Mouse (Mus musculus): ENCODE data around the gene Pde9a. TPM values are rescaled to one million over a fixed set of nuclear protein-coding genes. Genes with fewer than 3 reads are reported as not detected.

Pde9a gene
- polyA plus RNA-seq, 1 experiment from 2014 or later: 18.9 TPM

DNA sequence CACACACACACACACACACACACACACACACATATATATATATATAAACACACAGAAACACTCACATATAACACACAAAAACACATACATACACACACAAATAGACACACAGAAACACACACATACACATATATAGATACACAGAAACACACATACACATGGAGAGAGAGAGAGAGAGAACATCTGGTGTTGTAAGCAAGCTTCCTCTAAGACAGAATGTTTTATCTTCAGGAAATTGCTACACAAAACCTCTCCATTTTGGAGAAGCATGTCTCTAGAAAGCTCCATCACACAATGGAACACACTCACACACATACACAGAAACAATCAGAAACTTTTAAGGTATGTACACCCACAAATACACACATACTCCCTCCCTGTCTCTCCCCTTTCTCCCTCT, 105.3 kb downstream of the Pde9a start:
- Histone ChIP-seq H3K27me3 (replicated peaks; ENCODE audit: low read depth, poor library complexity, severe bottlenecking) (no peaks in the 10 kb centered on the region), H3K27ac (replicated peaks) (no peak overlapping the region), H3K36me3 (replicated peaks) (peaks cover 16% of the 10 kb centered on the region), H3K4me1 (peaks cover 17% of the 10 kb centered on the region), H3K9me3 (no peaks in the 10 kb centered on the region), H3K4me3 (no peak overlapping the region)
- no peak for DNase-seq (ENCODE audit: low spot score)

GRCm38 (mm10) chr17:31492416-31492815, 106.4 kb downstream of the Pde9a start:
- Histone ChIP-seq H3K4me1 (peaks cover 8% of the 10 kb centered on the region), H3K9me3 (no peaks in the 10 kb centered on the region), H3K4me3 (no peak overlapping the region), H3K27ac (replicated peaks) (0 out of 2 replicates have a peak overlapping the region, but pooled peaks have one; percentile 6), H3K27me3 (replicated peaks; ENCODE audit: low read depth, poor library complexity, severe bottlenecking) (no peaks in the 10 kb centered on the region), H3K36me3 (replicated peaks) (peaks cover 27% of the 10 kb centered on the region)
- DNase-seq (ENCODE audit: low spot score): peak; percentile 83
- WGBS: 0% methylated on average over 2 of the region's 2 CpGs

DNA sequence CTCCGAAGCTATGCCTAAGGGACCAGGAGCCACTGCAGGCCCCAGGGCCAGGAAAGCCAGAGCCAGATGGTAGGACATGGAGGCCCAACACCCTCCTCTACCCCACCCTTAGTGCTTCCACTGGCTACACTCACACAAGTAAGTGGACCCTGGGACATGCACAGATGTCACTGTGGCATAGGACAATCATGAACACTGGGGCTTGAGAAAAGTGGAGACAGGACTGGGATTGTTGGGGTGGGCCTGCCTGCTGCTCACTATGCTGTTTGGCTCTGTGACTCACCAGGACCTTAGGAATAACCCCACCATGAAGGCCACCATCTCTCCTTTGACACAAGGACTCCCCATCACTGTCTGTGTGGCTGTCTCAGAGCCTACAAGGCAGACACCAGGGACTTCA, 109.0 kb downstream of the Pde9a start:
- no peak for DNase-seq (ENCODE audit: low spot score)
- Histone ChIP-seq H3K4me3 (no peak overlapping the region), H3K27ac (replicated peaks) (no peak overlapping the region), H3K27me3 (replicated peaks; ENCODE audit: low read depth, poor library complexity, severe bottlenecking) (no peaks in the 10 kb centered on the region), H3K9me3 (no peaks in the 10 kb centered on the region), H3K4me1 (no peaks in the 10 kb centered on the region), H3K36me3 (replicated peaks) (peaks cover 53% of the 10 kb centered on the region)
- 87% methylated on average over 1 of the region's 1 CpGs for WGBS

DNA sequence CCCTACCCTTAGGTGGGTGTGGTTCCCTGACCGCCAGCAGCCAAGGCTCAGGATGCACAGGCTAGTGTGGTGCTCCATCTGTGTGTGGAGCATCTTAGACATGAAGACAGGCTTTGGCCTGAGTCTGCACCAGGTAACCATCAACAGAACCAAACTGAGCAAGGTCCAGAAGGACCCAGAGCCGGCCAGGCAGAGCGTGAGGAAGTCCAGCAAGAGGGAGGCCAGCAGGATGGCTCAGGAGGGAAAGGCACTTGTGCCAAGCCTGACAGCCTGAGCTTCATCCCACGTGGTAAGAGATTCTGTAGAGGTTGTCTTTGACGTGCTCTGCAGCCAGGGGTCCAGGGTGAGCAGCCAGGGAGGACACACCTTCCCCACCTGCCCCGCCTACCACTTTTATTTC, 111.7 kb downstream of the Pde9a start:
- H3K4me1 ChIP-seq: no peaks in the 10 kb centered on the region
- no peaks in the 10 kb centered on the region for H3K27me3 ChIP-seq (replicated peaks; ENCODE audit: low read depth, poor library complexity, severe bottlenecking)
- H3K4me3 ChIP-seq: no peak overlapping the region
- DNase-seq (ENCODE audit: low spot score): no peak
- H3K36me3 ChIP-seq (replicated peaks): peaks cover 80% of the 10 kb centered on the region
- WGBS: 90% methylated on average over 6 of the region's 6 CpGs
- no peaks in the 10 kb centered on the region for H3K9me3 ChIP-seq
- no peak overlapping the region for H3K27ac ChIP-seq (replicated peaks)

GRCm38 (mm10) chr17:31499725-31500124, 113.7 kb downstream of the Pde9a start:
- H3K4me3 ChIP-seq: no peak overlapping the region
- DNase-seq (ENCODE audit: low spot score): no peak
- no peak overlapping the region for H3K27ac ChIP-seq (replicated peaks)
- no peaks in the 10 kb centered on the region for H3K27me3 ChIP-seq (replicated peaks; ENCODE audit: low read depth, poor library complexity, severe bottlenecking)
- WGBS: 95% methylated on average over 12 of the region's 12 CpGs
- no peaks in the 10 kb centered on the region for H3K9me3 ChIP-seq
- H3K36me3 ChIP-seq (replicated peaks): peaks cover 100% of the 10 kb centered on the region
- no peaks in the 10 kb centered on the region for H3K4me1 ChIP-seq

DNA sequence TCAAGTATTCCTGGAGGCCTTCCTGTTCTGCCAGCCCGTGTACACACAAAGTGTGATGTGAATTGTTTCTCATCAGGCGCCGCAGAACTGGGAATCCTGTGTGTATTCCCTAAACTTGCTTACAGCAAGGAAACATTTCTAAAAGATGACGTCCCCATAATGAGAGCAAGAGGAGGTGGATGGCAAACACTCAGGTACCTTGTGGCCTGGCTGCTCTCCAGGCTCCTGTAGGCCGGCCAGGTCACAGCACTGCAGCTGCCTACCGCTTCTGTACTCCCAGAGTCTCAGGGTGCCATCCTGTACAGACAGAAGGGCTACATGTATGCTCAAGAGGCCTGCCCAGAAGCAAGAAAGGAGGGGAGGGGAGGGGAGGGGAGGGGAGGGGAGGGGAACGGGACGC, 114.4 kb downstream of the Pde9a start:
- DNase-seq (ENCODE audit: low spot score): no peak
- no peaks in the 10 kb centered on the region for H3K9me3 ChIP-seq
- no peaks in the 10 kb centered on the region for H3K4me1 ChIP-seq
- H3K36me3 ChIP-seq (replicated peaks): peaks cover 100% of the 10 kb centered on the region
- H3K4me3 ChIP-seq: no peak overlapping the region
- H3K27me3 ChIP-seq (replicated peaks; ENCODE audit: low read depth, poor library complexity, severe bottlenecking): no peaks in the 10 kb centered on the region
- no peak overlapping the region for H3K27ac ChIP-seq (replicated peaks)
- 90% methylated on average over 8 of the region's 8 CpGs for WGBS

GRCm38 (mm10) chr17:31500908-31501307, 114.9 kb downstream of the Pde9a start:
- H3K9me3 ChIP-seq: no peaks in the 10 kb centered on the region
- H3K4me3 ChIP-seq: no peak overlapping the region
- no peak for DNase-seq (ENCODE audit: low spot score)
- no peaks in the 10 kb centered on the region for H3K27me3 ChIP-seq (replicated peaks; ENCODE audit: low read depth, poor library complexity, severe bottlenecking)
- H3K27ac ChIP-seq (replicated peaks): no peak overlapping the region
- H3K4me1 ChIP-seq: no peaks in the 10 kb centered on the region
- H3K36me3 ChIP-seq (replicated peaks): peaks cover 100% of the 10 kb centered on the region
- WGBS: 80% methylated on average over 3 of the region's 3 CpGs

- H3K27me3 ChIP-seq (replicated peaks; ENCODE audit: low read depth, poor library complexity, severe bottlenecking): no peaks in the 10 kb centered on the region
- WGBS: 91% methylated on average over 12 of the region's 12 CpGs
- no peak overlapping the region for H3K27ac ChIP-seq (replicated peaks)
- peaks cover 100% of the 10 kb centered on the region for H3K36me3 ChIP-seq (replicated peaks)
- H3K4me1 ChIP-seq: no peaks in the 10 kb centered on the region
- no peak overlapping the region for H3K4me3 ChIP-seq
- no peaks in the 10 kb centered on the region for H3K9me3 ChIP-seq
- no peak for DNase-seq (ENCODE audit: low spot score)
Measured at GRCm38 (mm10) chr17:31502261-31502927, 116.4 kb downstream of the Pde9a start.

- H3K9me3 ChIP-seq: no peaks in the 10 kb centered on the region
- no peak overlapping the region for H3K27ac ChIP-seq (replicated peaks)
- no peaks in the 10 kb centered on the region for H3K4me1 ChIP-seq
- DNase-seq (ENCODE audit: low spot score): no peak
- no peaks in the 10 kb centered on the region for H3K27me3 ChIP-seq (replicated peaks; ENCODE audit: low read depth, poor library complexity, severe bottlenecking)
- no peak overlapping the region for H3K4me3 ChIP-seq
- H3K36me3 ChIP-seq (replicated peaks): peaks cover 100% of the 10 kb centered on the region
- WGBS: 91% methylated on average over 12 of the region's 12 CpGs
Measured at GRCm38 (mm10) chr17:31503337-31503736, 117.3 kb downstream of the Pde9a start.

DNA sequence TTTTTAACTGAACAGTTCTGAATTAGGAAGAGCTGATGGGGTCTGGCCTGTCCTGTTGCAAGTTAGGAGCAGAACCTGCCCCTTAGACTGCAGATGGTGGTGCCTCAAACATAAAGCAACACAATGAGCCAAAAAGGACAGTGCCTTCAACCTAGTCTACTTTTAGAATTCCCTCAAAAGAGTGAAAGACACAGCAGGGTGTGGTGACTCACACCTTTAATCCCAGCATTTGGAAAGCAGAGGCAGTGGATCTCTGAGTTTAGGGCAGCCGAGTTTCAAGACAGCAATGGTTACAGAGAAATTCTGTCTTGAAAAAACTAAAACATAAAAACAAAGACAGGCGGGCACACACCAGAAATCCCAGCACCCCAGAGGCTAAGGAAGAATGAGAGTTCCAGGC, 117.9 kb downstream of the Pde9a start:
- H3K4me3 ChIP-seq: no peak overlapping the region
- H3K27ac ChIP-seq (replicated peaks): no peak overlapping the region
- H3K4me1 ChIP-seq: no peaks in the 10 kb centered on the region
- H3K27me3 ChIP-seq (replicated peaks; ENCODE audit: low read depth, poor library complexity, severe bottlenecking): no peaks in the 10 kb centered on the region
- H3K36me3 ChIP-seq (replicated peaks): peaks cover 100% of the 10 kb centered on the region
- no peak for DNase-seq (ENCODE audit: low spot score)
- WGBS: 82% methylated on average over 2 of the region's 2 CpGs
- no peaks in the 10 kb centered on the region for H3K9me3 ChIP-seq

- Histone ChIP-seq H3K4me1 (no peaks in the 10 kb centered on the region), H3K27me3 (replicated peaks; ENCODE audit: low read depth, poor library complexity, severe bottlenecking) (no peaks in the 10 kb centered on the region), H3K4me3 (no peak overlapping the region), H3K9me3 (no peaks in the 10 kb centered on the region), H3K27ac (replicated peaks) (no peak overlapping the region), H3K36me3 (replicated peaks) (peaks cover 100% of the 10 kb centered on the region)
- 83% methylated on average over 5 of the region's 5 CpGs for WGBS
- no peak for DNase-seq (ENCODE audit: low spot score)
Measured at GRCm38 (mm10) chr17:31505013-31505412, 119.0 kb downstream of the Pde9a start.

GRCm38 (mm10) chr17:31506282-31506681, 120.3 kb downstream of the Pde9a start:
- DNase-seq (ENCODE audit: low spot score): no peak
- Histone ChIP-seq H3K27me3 (replicated peaks; ENCODE audit: low read depth, poor library complexity, severe bottlenecking) (no peaks in the 10 kb centered on the region), H3K36me3 (replicated peaks) (peaks cover 93% of the 10 kb centered on the region), H3K4me3 (no peak overlapping the region), H3K4me1 (peaks cover 3% of the 10 kb centered on the region), H3K27ac (replicated peaks) (no peak overlapping the region), H3K9me3 (no peaks in the 10 kb centered on the region)
- 91% methylated on average over 7 of the region's 7 CpGs for WGBS

GRCm38 (mm10) chr17:31510944-31511343, 124.9 kb downstream of the Pde9a start:
- Histone ChIP-seq H3K4me3 (peak overlapping the region; percentile 92), H3K9me3 (no peaks in the 10 kb centered on the region), H3K4me1 (peaks cover 16% of the 10 kb centered on the region), H3K36me3 (replicated peaks) (peaks cover 46% of the 10 kb centered on the region), H3K27me3 (replicated peaks; ENCODE audit: low read depth, poor library complexity, severe bottlenecking) (no peaks in the 10 kb centered on the region), H3K27ac (replicated peaks) (0 out of 2 replicates have a peak overlapping the region, but pooled peaks have one; percentile 92)
- DNase-seq (ENCODE audit: low spot score): no peak
- 92% methylated on average over 6 of the region's 6 CpGs for WGBS
